Mouse (Mus musculus): Measurements from ENCODE around the gene Fam196b. TPM values are rescaled to one million over a fixed set of nuclear protein-coding genes. Genes with fewer than 3 reads are reported as not detected.

The Fam196b gene
- polyA plus RNA-seq, 1 experiment from 2014 or later = 0.13 TPM

DNA sequence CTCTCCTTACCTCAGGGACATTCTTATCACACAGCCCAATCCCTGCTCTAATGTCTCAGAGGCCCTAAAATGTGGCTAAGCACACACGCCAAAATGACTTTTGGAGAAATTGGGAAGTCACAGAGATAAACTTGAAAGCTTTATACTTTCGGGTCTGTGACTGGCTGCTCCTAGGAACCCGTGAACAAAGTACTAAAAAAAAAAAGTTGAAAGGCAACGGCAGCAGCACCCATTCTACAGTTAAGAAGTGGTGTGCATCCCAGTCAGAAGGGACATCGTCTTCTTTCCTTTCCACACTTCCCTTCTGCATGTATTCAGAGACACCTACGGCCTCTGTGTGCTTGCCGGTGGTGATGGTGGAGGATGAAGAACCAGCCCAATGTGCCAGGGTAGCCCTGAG is 14.6 kb upstream of the Fam196b start:
- no peaks in the 10 kb centered on the region for H3K36me3 ChIP-seq
- no peak overlapping the region for H3K27ac ChIP-seq
- no peak overlapping the region for H3K4me3 ChIP-seq
- WGBS = 85% methylated on average over 7 of the region's 7 CpGs
- ATAC-seq (replicated peaks; ENCODE audit: insufficient number of reproducible peaks, insufficient read depth, low FRiP score, low read depth) = no peak
- no peak overlapping the region for H3K9ac ChIP-seq
- H3K27me3 ChIP-seq = no peaks in the 10 kb centered on the region
- no peaks in the 10 kb centered on the region for H3K4me1 ChIP-seq (replicated peaks)
- no peaks in the 10 kb centered on the region for H3K9me3 ChIP-seq (replicated peaks)
- no peak overlapping the region for H3K4me2 ChIP-seq

DNA sequence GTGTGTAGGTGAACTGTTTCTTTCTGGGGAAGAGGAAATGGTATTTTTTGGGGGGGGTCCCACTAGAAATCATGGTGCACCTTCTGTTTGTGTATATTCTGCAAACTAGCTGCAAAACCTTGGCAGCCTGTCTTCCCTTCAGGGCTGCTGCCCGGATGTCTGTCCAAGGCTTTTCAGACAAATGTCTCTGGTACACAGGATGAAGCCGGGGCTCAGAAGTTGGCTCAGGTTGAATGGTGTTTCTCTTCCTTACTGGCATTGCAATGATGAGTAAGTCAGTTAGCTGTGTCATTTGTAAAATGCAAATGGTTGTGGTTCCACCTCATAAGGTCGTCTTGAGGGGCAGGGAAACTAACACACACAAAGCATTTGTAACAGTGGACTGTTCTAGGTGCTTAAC is 8.4 kb upstream of the Fam196b start:
- H3K4me2 ChIP-seq = no peak overlapping the region
- ATAC-seq (replicated peaks; ENCODE audit: insufficient number of reproducible peaks, insufficient read depth, low FRiP score, low read depth) = no peak
- H3K9ac ChIP-seq = no peak overlapping the region
- H3K9me3 ChIP-seq (replicated peaks) = no peaks in the 10 kb centered on the region
- no peaks in the 10 kb centered on the region for H3K36me3 ChIP-seq
- no peaks in the 10 kb centered on the region; the same call in 1 of the 2 replicates for H3K27me3 ChIP-seq
- 62% methylated on average over 3 of the region's 3 CpGs for WGBS
- H3K4me3 ChIP-seq = no peak overlapping the region
- H3K27ac ChIP-seq = no peak overlapping the region
- no peaks in the 10 kb centered on the region for H3K4me1 ChIP-seq (replicated peaks)

DNA sequence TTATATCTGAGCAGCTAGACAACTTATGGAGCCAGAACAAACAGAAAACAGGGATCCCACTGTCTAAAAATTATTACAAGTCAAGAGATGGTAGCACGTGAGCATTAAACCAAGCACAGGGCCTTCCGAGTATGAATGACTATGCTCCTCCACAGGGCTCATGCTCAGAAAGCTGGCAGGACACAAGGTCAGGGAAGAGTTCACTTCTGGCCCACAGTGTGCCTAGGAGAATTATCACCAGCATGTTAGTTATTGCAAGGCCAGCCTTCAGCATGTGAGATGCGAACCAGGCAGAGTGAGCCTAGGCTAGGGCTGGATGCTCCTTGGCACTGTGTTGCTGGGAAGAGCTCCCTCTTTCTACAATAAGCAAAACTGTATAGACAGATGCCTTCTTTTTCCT is 5.9 kb upstream of the Fam196b start:
- no peaks in the 10 kb centered on the region for H3K9me3 ChIP-seq (replicated peaks)
- no peak for ATAC-seq (replicated peaks; ENCODE audit: insufficient number of reproducible peaks, insufficient read depth, low FRiP score, low read depth)
- no peak overlapping the region for H3K9ac ChIP-seq
- no peak overlapping the region for H3K4me2 ChIP-seq
- H3K4me1 ChIP-seq (replicated peaks) = no peaks in the 10 kb centered on the region
- H3K27ac ChIP-seq = no peak overlapping the region
- 90% methylated on average over 3 of the region's 3 CpGs for WGBS
- H3K4me3 ChIP-seq = no peak overlapping the region
- H3K36me3 ChIP-seq = no peaks in the 10 kb centered on the region
- no peaks in the 10 kb centered on the region; the same call in 1 of the 2 replicates for H3K27me3 ChIP-seq

DNA sequence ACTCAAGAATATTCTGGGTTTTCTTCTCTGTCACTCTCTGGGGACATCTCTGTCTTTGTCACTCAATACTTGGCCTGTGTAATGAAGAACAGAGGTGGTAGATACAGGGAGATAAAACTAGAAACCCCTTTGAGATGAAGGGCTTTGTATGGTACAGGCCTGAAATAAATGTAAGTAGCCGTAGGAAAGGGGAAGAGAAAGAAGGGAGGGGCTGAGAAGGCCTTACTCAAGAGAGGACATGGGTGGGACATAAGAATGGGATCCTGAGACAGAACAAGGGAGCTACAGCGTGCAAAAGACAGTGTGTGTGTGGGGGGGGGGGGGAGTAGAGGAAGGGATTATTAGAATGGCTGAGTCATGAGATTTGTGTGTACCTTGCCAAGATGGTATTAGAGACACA is 5.3 kb upstream of the Fam196b start:
- H3K27ac ChIP-seq = no peak overlapping the region
- no peaks in the 10 kb centered on the region for H3K4me1 ChIP-seq (replicated peaks)
- no peak overlapping the region for H3K4me3 ChIP-seq
- 60% methylated on average over 2 of the region's 2 CpGs for WGBS
- H3K27me3 ChIP-seq = no peaks in the 10 kb centered on the region; the same call in 1 of the 2 replicates
- H3K9ac ChIP-seq = no peak overlapping the region
- no peak overlapping the region for H3K4me2 ChIP-seq
- no peaks in the 10 kb centered on the region for H3K36me3 ChIP-seq
- H3K9me3 ChIP-seq (replicated peaks) = no peaks in the 10 kb centered on the region
- ATAC-seq (replicated peaks; ENCODE audit: insufficient number of reproducible peaks, insufficient read depth, low FRiP score, low read depth) = no peak

DNA sequence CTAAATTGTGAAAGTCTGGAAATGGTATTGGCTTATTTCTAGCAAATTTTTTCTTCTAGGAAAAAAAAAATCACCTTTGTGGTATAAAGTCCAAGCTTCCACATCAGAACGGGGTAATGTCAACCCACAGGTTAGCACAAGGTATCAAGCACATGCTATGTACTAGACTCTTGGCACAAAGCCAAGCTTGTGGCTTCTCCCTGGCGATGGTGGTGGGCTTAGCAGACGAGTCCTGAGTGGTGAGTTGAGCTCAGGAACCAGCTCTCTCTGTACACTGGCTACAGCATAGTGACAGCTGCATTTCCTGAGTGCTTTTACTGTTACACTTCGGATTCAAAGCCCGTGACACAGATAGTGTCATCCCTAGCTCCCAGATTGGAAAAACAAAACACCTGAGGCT is 2.9 kb upstream of the Fam196b start:
- Histone ChIP-seq H3K9me3 (replicated peaks) (no peaks in the 10 kb centered on the region), H3K4me2 (no peak overlapping the region), H3K4me1 (replicated peaks) (no peaks in the 10 kb centered on the region), H3K36me3 (no peaks in the 10 kb centered on the region), H3K27ac (no peak overlapping the region), H3K4me3 (no peak overlapping the region), H3K9ac (no peak overlapping the region), H3K27me3 (0 out of 2 replicates have a peak, but pooled peaks cover 3% of the 10 kb centered on the region)
- no peak for ATAC-seq (replicated peaks; ENCODE audit: insufficient number of reproducible peaks, insufficient read depth, low FRiP score, low read depth)
- WGBS = 35% methylated on average over 5 of the region's 5 CpGs

DNA sequence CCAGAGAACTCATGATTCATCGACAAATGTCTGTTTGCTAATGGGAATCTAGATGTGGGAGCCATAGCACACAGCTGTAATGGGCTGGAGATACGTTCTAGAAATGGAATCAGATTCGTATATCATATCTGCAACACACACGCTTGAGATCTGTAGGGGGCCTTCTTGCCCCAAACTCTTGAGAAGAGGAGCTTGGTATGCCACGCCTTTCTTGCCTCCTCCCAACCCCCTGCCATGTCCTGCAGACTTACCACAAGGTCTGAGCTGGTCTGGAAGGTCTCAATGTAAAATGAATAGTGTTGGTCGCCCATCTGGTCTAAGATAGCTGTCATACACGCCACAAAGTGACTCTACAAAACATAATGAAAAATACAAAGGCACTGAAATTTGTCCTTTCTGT is 2.4 kb upstream of the Fam196b start:
- Histone ChIP-seq H3K4me3 (no peak overlapping the region), H3K9ac (no peak overlapping the region), H3K9me3 (replicated peaks) (no peaks in the 10 kb centered on the region), H3K4me2 (no peak overlapping the region), H3K4me1 (replicated peaks) (no peaks in the 10 kb centered on the region), H3K36me3 (no peaks in the 10 kb centered on the region), H3K27ac (no peak overlapping the region), H3K27me3 (0 out of 2 replicates have a peak, but pooled peaks cover 3% of the 10 kb centered on the region)
- 68% methylated on average over 7 of the region's 7 CpGs for WGBS
- no peak for ATAC-seq (replicated peaks; ENCODE audit: insufficient number of reproducible peaks, insufficient read depth, low FRiP score, low read depth)

DNA sequence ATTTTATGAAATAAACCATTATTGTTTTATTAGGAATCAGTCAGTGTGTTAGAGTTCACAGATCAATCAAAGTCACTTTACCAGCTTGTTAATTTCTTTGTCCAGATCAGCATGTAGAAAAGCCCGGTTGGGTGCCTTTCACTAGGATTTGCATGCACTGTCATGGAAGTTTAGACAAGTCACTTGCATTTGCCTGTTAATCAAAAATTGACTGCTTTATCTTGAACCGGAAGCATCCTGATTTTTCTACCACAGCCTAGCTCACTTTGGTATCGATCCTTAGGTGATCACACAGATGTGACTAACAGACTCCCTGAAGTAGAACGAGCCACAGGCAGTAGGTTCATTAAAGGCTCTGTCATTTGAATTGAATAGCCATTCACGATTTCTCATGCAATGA is 761 bp downstream of the Fam196b start:
- H3K27me3 ChIP-seq = 0 out of 2 replicates have a peak, but pooled peaks cover 3% of the 10 kb centered on the region
- H3K4me1 ChIP-seq (replicated peaks) = no peaks in the 10 kb centered on the region
- no peaks in the 10 kb centered on the region for H3K36me3 ChIP-seq
- no peaks in the 10 kb centered on the region for H3K9me3 ChIP-seq (replicated peaks)
- WGBS = 46% methylated on average over 5 of the region's 5 CpGs
- H3K4me3 ChIP-seq = no peak overlapping the region
- no peak for ATAC-seq (replicated peaks; ENCODE audit: insufficient number of reproducible peaks, insufficient read depth, low FRiP score, low read depth)
- no peak overlapping the region for H3K9ac ChIP-seq
- no peak overlapping the region for H3K4me2 ChIP-seq
- H3K27ac ChIP-seq = no peak overlapping the region

DNA sequence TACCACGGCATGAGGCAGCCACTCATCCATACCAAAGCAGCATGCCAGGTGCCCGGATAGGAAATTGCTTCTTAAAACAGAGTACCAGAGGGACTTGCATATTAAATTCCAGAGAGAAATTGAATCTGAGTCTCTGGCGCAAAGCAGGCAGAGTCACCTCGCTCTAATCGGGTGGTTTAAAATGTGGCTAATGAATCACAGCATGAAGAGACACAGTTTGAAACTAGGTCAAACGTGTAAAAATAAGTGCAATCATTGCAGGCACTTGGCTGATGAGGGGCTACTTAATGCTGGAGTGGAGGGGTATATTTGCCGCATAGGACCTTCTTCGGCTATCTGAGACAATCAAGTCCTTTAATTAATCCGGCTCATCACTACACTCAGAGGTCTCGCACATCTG is 1.6 kb downstream of the Fam196b start:
- Histone ChIP-seq H3K9me3 (replicated peaks) (no peaks in the 10 kb centered on the region), H3K27me3 (0 out of 2 replicates have a peak, but pooled peaks cover 3% of the 10 kb centered on the region), H3K4me1 (replicated peaks) (no peaks in the 10 kb centered on the region), H3K36me3 (no peaks in the 10 kb centered on the region), H3K4me2 (no peak overlapping the region), H3K27ac (no peak overlapping the region), H3K9ac (no peak overlapping the region), H3K4me3 (no peak overlapping the region)
- no peak for ATAC-seq (replicated peaks; ENCODE audit: insufficient number of reproducible peaks, insufficient read depth, low FRiP score, low read depth)
- 78% methylated on average over 10 of the region's 10 CpGs for WGBS

DNA sequence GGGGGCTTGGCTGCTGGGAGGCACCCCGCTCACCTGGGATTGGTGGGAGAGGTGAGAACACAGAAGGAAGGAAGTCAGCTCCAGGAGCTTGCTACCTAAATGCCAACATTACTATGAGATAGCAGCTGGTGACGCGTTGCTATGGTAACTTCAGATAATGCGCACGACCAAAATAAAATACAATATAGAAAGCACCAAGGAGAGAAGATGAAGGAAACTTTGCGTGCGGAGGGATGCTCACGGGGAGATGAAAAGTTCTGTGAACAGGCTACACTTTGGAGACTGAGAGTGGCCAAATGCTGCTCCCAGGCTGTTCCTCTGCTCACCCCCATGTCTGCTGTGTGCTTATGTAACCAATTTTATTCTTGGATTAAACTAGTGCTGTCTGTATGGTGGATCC is 2.4 kb downstream of the Fam196b start:
- Histone ChIP-seq H3K36me3 (no peaks in the 10 kb centered on the region), H3K4me3 (no peak overlapping the region), H3K4me2 (no peak overlapping the region), H3K27me3 (0 out of 2 replicates have a peak, but pooled peaks cover 3% of the 10 kb centered on the region), H3K4me1 (replicated peaks) (no peaks in the 10 kb centered on the region), H3K9me3 (replicated peaks) (no peaks in the 10 kb centered on the region), H3K27ac (no peak overlapping the region), H3K9ac (no peak overlapping the region)
- no peak for ATAC-seq (replicated peaks; ENCODE audit: insufficient number of reproducible peaks, insufficient read depth, low FRiP score, low read depth)
- 72% methylated on average over 8 of the region's 8 CpGs for WGBS

DNA sequence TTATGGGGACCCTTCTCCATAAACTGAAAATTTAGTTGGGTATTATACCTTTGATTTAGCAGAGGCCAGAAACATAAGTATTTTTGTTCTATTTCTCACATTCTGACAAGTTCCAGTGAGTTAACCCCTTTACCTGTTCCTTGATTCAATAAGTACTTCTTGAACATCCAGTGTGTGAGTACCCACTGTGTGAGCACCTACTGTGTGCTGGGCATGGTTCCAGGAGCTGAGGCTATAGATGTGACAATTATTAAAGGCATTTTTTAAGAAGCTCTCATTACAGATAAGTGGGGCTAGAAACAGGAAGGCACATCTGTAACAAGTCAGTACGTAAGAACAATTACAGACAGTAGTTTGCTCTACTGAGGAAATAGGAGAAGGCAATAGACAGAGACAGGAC is 4.7 kb downstream of the Fam196b start:
- Histone ChIP-seq H3K4me1 (replicated peaks) (no peaks in the 10 kb centered on the region), H3K27me3 (0 out of 2 replicates have a peak, but pooled peaks cover 3% of the 10 kb centered on the region), H3K4me3 (no peak overlapping the region), H3K9me3 (replicated peaks) (no peaks in the 10 kb centered on the region), H3K36me3 (no peaks in the 10 kb centered on the region), H3K9ac (no peak overlapping the region), H3K4me2 (no peak overlapping the region), H3K27ac (no peak overlapping the region)
- no peak for ATAC-seq (replicated peaks; ENCODE audit: insufficient number of reproducible peaks, insufficient read depth, low FRiP score, low read depth)
- WGBS = 70% methylated on average over 1 of the region's 1 CpGs

DNA sequence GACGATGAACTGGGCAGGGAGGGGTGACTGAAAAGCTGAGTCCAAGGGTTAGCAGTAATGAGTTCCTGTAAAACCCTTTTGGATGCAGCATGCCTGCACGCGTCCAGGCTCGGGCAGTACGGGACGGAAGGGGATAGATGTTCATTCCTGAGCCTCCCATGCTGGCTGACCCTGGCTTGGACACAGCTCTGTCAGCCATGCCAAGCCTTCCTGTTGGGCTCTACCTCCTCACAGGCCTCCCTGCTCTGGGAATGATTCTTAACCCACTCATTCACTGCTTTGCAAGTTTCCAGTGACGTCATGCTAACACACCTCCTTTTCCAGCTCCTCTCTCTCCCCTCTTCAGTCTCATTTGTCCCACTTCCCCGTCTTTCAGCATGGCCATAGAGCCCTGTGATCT is 9.0 kb downstream of the Fam196b start:
- 73% methylated on average over 8 of the region's 8 CpGs for WGBS
- H3K36me3 ChIP-seq = no peaks in the 10 kb centered on the region
- no peak for ATAC-seq (replicated peaks; ENCODE audit: insufficient number of reproducible peaks, insufficient read depth, low FRiP score, low read depth)
- no peak overlapping the region for H3K4me3 ChIP-seq
- H3K9ac ChIP-seq = no peak overlapping the region
- H3K4me1 ChIP-seq (replicated peaks) = no peaks in the 10 kb centered on the region
- no peaks in the 10 kb centered on the region for H3K27me3 ChIP-seq
- no peaks in the 10 kb centered on the region for H3K9me3 ChIP-seq (replicated peaks)
- H3K27ac ChIP-seq = no peak overlapping the region
- H3K4me2 ChIP-seq = no peak overlapping the region

DNA sequence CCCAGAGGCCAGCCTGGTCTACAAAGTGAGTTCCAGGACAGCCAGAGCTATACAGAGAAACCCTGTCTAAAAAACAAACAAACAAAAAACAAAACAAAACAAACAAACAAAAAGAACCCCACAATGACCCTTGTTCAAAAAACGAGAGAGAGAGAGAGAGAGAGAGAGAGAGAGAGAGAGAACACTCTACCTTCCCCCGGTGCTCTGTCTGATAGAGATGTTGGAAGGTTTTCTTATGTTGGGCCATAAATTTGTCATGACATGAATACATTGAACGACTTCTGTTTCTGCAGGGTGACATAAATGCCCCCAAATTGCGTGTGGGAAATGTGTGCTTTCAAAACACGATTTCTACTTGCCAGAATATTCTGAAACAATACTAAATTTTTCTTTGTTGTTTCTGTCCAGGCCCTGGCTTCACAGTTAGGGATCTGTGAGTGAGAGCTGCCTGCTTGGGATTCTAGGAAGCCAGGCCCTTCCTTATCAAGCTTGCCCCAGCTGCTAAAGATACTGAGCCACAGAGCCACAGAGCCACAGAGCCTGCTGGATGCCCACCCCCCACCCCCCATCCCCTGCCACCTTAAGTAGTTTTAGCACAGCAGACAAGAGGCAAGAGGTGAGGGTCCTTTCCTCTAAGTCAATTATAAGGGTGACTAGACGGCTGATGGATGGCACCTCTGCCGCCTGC is 17.9 kb downstream of the Fam196b start:
- WGBS = 40% methylated on average over 7 of the region's 7 CpGs
- Histone ChIP-seq H3K27ac (no peak overlapping the region), H3K27me3 (no peaks in the 10 kb centered on the region), H3K9me3 (replicated peaks) (no peaks in the 10 kb centered on the region), H3K9ac (no peak overlapping the region), H3K36me3 (no peaks in the 10 kb centered on the region), H3K4me3 (no peak overlapping the region), H3K4me2 (no peak overlapping the region), H3K4me1 (replicated peaks) (no peaks in the 10 kb centered on the region)
- no peak for ATAC-seq (replicated peaks; ENCODE audit: insufficient number of reproducible peaks, insufficient read depth, low FRiP score, low read depth)
